Mouse (Mus musculus): Measurements from ENCODE around the gene Nucb1. TPM values are rescaled to one million over a fixed set of nuclear protein-coding genes. Genes with fewer than 3 reads are reported as not detected.

Nucb1 gene
- polyA plus RNA-seq, 1 experiment, result 447 TPM

- TF ChIP-seq CTCF (IDR thresholded peaks at IDR 0.05; ENCODE audit: borderline replicate concordance, insufficient read depth, low read length) (no peak), POLR2A (IDR thresholded peaks at IDR 0.05; ENCODE audit: low read depth, low read length) (peak; percentile 99)
- Histone ChIP-seq H3K27ac (ENCODE audit: insufficient read depth, low read length) (peak within 1 kb of the TSS; percentile 94), H3K4me1 (ENCODE audit: control insufficient read depth, insufficient read depth, low read length) (peaks cover 3% of the 10 kb centered on the region; the same call in 1 of the 2 replicates), H3K4me3 (ENCODE audit: insufficient read depth, low read length) (peak within 1 kb of the TSS; percentile 94)
These were observed 15.7 kb upstream of the Nucb1 start, which contains the start of the genes Ppp1r15a and Plekha4 for GRCm38 (mm10) chr7:45525809-45526473. Gene Ppp1r15a (minus strand): TSS chr7:45526268. Gene Plekha4 (plus strand): TSS chr7:45526330.

- H3K4me1 ChIP-seq (ENCODE audit: control insufficient read depth, insufficient read depth, low read length), result peaks cover 3% of the 10 kb centered on the region; the same call in 1 of the 2 replicates
- TF ChIP-seq POLR2A (IDR thresholded peaks at IDR 0.05; ENCODE audit: low read depth, low read length) (no peak; the same call in 1 of the 2 replicates), CTCF (IDR thresholded peaks at IDR 0.05; ENCODE audit: borderline replicate concordance, insufficient read depth, low read length) (no peak)
- peak overlapping the region; percentile 94 for H3K27ac ChIP-seq (ENCODE audit: insufficient read depth, low read length)
- peak overlapping the region; percentile 94 for H3K4me3 ChIP-seq (ENCODE audit: insufficient read depth, low read length)
These were observed 14.8 kb upstream of the Nucb1 start for GRCm38 (mm10) chr7:45524841-45525621.

- Histone ChIP-seq H3K27ac (ENCODE audit: insufficient read depth, low read length) (peak overlapping the region; percentile 41), H3K4me3 (ENCODE audit: insufficient read depth, low read length) (peak overlapping the region; percentile 29), H3K4me1 (ENCODE audit: control insufficient read depth, insufficient read depth, low read length) (peaks cover 3% of the 10 kb centered on the region; the same call in 1 of the 2 replicates)
- no peak for TF ChIP-seq CTCF (IDR thresholded peaks at IDR 0.05; ENCODE audit: borderline replicate concordance, insufficient read depth, low read length)
- TF ChIP-seq POLR2A (IDR thresholded peaks at IDR 0.05; ENCODE audit: low read depth, low read length), result no peak
These were observed 13.5 kb upstream of the Nucb1 start for GRCm38 (mm10) chr7:45523678-45524170.

- TF ChIP-seq CTCF (IDR thresholded peaks at IDR 0.05; ENCODE audit: borderline replicate concordance, insufficient read depth, low read length) (no peak), POLR2A (IDR thresholded peaks at IDR 0.05; ENCODE audit: low read depth, low read length) (0 out of 2 replicates have a peak, but pooled peaks have one; percentile 12)
- H3K27ac ChIP-seq (ENCODE audit: insufficient read depth, low read length), result peak overlapping the region; percentile 77
- H3K4me1 ChIP-seq (ENCODE audit: control insufficient read depth, insufficient read depth, low read length), result peaks cover 3% of the 10 kb centered on the region; the same call in 1 of the 2 replicates
- H3K4me3 ChIP-seq (ENCODE audit: insufficient read depth, low read length), result peak overlapping the region; percentile 29
These were observed 12.9 kb upstream of the Nucb1 start for GRCm38 (mm10) chr7:45522957-45523676.

GRCm38 (mm10) chr7:45522194-45522752 is 12.1 kb upstream of the Nucb1 start:
- peaks cover 3% of the 10 kb centered on the region; the same call in 1 of the 2 replicates for H3K4me1 ChIP-seq (ENCODE audit: control insufficient read depth, insufficient read depth, low read length)
- H3K27ac ChIP-seq (ENCODE audit: insufficient read depth, low read length), result 0 out of 2 replicates have a peak overlapping the region, but pooled peaks have one; percentile 12
- H3K4me3 ChIP-seq (ENCODE audit: insufficient read depth, low read length), result 0 out of 2 replicates have a peak overlapping the region, but pooled peaks have one; percentile 6
- no peak for TF ChIP-seq CTCF (IDR thresholded peaks at IDR 0.05; ENCODE audit: borderline replicate concordance, insufficient read depth, low read length)
- no peak for TF ChIP-seq POLR2A (IDR thresholded peaks at IDR 0.05; ENCODE audit: low read depth, low read length)

- peaks cover 3% of the 10 kb centered on the region; the same call in 1 of the 2 replicates for H3K4me1 ChIP-seq (ENCODE audit: control insufficient read depth, insufficient read depth, low read length)
- H3K27ac ChIP-seq (ENCODE audit: insufficient read depth, low read length), result peak overlapping the region; percentile 87
- TF ChIP-seq POLR2A (IDR thresholded peaks at IDR 0.05; ENCODE audit: low read depth, low read length) (peak; percentile 63), CTCF (IDR thresholded peaks at IDR 0.05; ENCODE audit: borderline replicate concordance, insufficient read depth, low read length) (no peak)
- H3K4me3 ChIP-seq (ENCODE audit: insufficient read depth, low read length), result peak overlapping the region; percentile 50
These were observed 11.6 kb upstream of the Nucb1 start for GRCm38 (mm10) chr7:45521728-45522184.

- Histone ChIP-seq H3K4me3 (ENCODE audit: insufficient read depth, low read length) (no peak overlapping the region), H3K4me1 (ENCODE audit: control insufficient read depth, insufficient read depth, low read length) (peaks cover 3% of the 10 kb centered on the region; the same call in 1 of the 2 replicates), H3K27ac (ENCODE audit: insufficient read depth, low read length) (no peak overlapping the region)
- no peak for TF ChIP-seq POLR2A (IDR thresholded peaks at IDR 0.05; ENCODE audit: low read depth, low read length)
- no peak for TF ChIP-seq CTCF (IDR thresholded peaks at IDR 0.05; ENCODE audit: borderline replicate concordance, insufficient read depth, low read length)
These were observed 10.4 kb upstream of the Nucb1 start for GRCm38 (mm10) chr7:45520605-45521004.

- Histone ChIP-seq H3K4me1 (ENCODE audit: control insufficient read depth, insufficient read depth, low read length) (peaks cover 3% of the 10 kb centered on the region; the same call in 1 of the 2 replicates), H3K27ac (ENCODE audit: insufficient read depth, low read length) (no peak overlapping the region), H3K4me3 (ENCODE audit: insufficient read depth, low read length) (no peak overlapping the region)
- no peak for TF ChIP-seq CTCF (IDR thresholded peaks at IDR 0.05; ENCODE audit: borderline replicate concordance, insufficient read depth, low read length)
These were observed 9.3 kb upstream of the Nucb1 start for GRCm38 (mm10) chr7:45519345-45520120.
